Mouse (Mus musculus) kidney, postnatal 0 days (tissue): ENCODE data around the gene Fam178b. TPM values are rescaled to one million over a fixed set of nuclear protein-coding genes. Genes with fewer than 3 reads are reported as not detected.

Experiments
- ATAC-seq: fragments of 200-750 bp; cut with Nextera tagmentation; replicated peaks from 2 replicates; pipeline ENCODE4 v1.8.0; 2017; ENCODE audit warnings: low read depth, moderate number of reproducible peaks, moderate TSS enrichment, moderate library complexity; ENCODE audit not compliant: low FRiP score
- DNase-seq: peaks from one replicate; pipeline ENCODE4 v3.0.0-alpha.2; 2016; ENCODE audit warnings: low spot score
- H3K27ac ChIP-seq: fragments of 300-500 bp; sonication (generic); 2 replicates; pipeline ENCODE4 v1.5.1; 2014; ENCODE audit warnings: mild to moderate bottlenecking
- H3K27me3 ChIP-seq: fragments of 300-500 bp; sonication (generic); 2 replicates; pipeline ENCODE4 v1.6.1; 2014; ENCODE audit warnings: low read length, mixed read lengths; ENCODE audit not compliant: insufficient read depth
- H3K36me3 ChIP-seq: fragments of 300-500 bp; sonication (generic); 2 replicates; pipeline ENCODE4 v1.6.1; 2014; ENCODE audit warnings: low read length, mixed read lengths; ENCODE audit not compliant: insufficient read depth
- H3K4me1 ChIP-seq: fragments of 300-500 bp; sonication (generic); replicated peaks from 2 replicates; pipeline ENCODE4 v1.6.1; 2014; ENCODE audit warnings: antibody characterized with exemption, low read length, mixed read lengths; ENCODE audit not compliant: insufficient read depth
- H3K4me2 ChIP-seq: fragments of 300-500 bp; sonication (generic); 2 replicates; pipeline ENCODE4 v1.6.1; 2014; ENCODE audit warnings: mild to moderate bottlenecking, low read length, moderate library complexity, mixed read lengths
- H3K4me3 ChIP-seq: fragments of 300-500 bp; sonication (generic); replicated peaks from 2 replicates; pipeline ENCODE4 v1.5.1; 2014; ENCODE audit warnings: low read depth, low read length
- H3K9ac ChIP-seq: fragments of 300-500 bp; sonication (generic); 2 replicates; pipeline ENCODE4 v1.6.1; 2014; ENCODE audit warnings: low read depth, low read length
- H3K9me3 ChIP-seq: fragments of 300-500 bp; sonication (generic); replicated peaks from 2 replicates; pipeline ENCODE4 v1.6.1; 2016; ENCODE audit warnings: low read length, inconsistent platforms, mixed read lengths
- CTCF ChIP-seq: IDR thresholded peaks from 2 replicates; pipeline ENCODE4 v1.5.1; 2016; ENCODE audit warnings: antibody characterized with exemption, low read depth, mild to moderate bottlenecking, moderate library complexity
- WGBS: fragments of 180-500 bp; shearing (Covaris S2); extraction: QIAGEN DNeasy Blood & Tissue Kit; methylation state at CpG from one replicate; pipeline ENCODE4 v1.1.7; 2014; 5-methylcytosine and 5-hydroxymethylcytosine counted together
- polyA plus RNA-seq: library from polyadenylated mRNA; unstranded; fragments of >200 nt; fragmentation: Nextera tagmentation; extraction: Ambion mirVana; gene quantifications from 2 replicates; pipeline ENCODE4 v1.2.1, GENCODE M21; 2015

Fam178b gene
- polyA plus RNA-seq, 1 experiment from 2014 or later = 1.6 TPM

GRCm38 (mm10) chr1:36665165-36665723 is 17.7 kb downstream of the Fam178b start:
- Histone ChIP-seq H3K27me3 (no peaks in the 10 kb centered on the region), H3K4me1 (peaks cover 11% of the 10 kb centered on the region; the same call in 1 of the 2 replicates), H3K27ac (peak overlapping the region; percentile 75), H3K4me3 (no peak overlapping the region), H3K4me2 (no peak overlapping the region), H3K9me3 (no peaks in the 10 kb centered on the region), H3K36me3 (no peaks in the 10 kb centered on the region), H3K9ac (no peak overlapping the region)
- peak; percentile 77 for DNase-seq
- TF ChIP-seq CTCF = no peak
- WGBS = 48% methylated on average over 11 of the region's 11 CpGs
- peak; percentile 85 for ATAC-seq

GRCm38 (mm10) chr1:36664457-36664856 is 18.5 kb downstream of the Fam178b start:
- Histone ChIP-seq H3K4me3 (no peak overlapping the region), H3K36me3 (no peaks in the 10 kb centered on the region), H3K27ac (peak overlapping the region; percentile 75; the same call in 1 of the 2 replicates), H3K9me3 (no peaks in the 10 kb centered on the region), H3K9ac (no peak overlapping the region), H3K4me1 (peaks cover 11% of the 10 kb centered on the region; the same call in 1 of the 2 replicates), H3K4me2 (no peak overlapping the region), H3K27me3 (no peaks in the 10 kb centered on the region)
- DNase-seq (peak; percentile 31), ATAC-seq (no peak)
- peak; percentile 61 for TF ChIP-seq CTCF
- 67% methylated on average over 4 of the region's 4 CpGs for WGBS

- Histone ChIP-seq H3K27me3 (no peaks in the 10 kb centered on the region), H3K36me3 (no peaks in the 10 kb centered on the region), H3K4me3 (no peak overlapping the region), H3K9ac (no peak overlapping the region), H3K4me2 (no peak overlapping the region), H3K9me3 (no peaks in the 10 kb centered on the region), H3K27ac (no peak overlapping the region), H3K4me1 (no peaks in the 10 kb centered on the region)
- ATAC-seq (no peak), DNase-seq (no peak)
- WGBS = 65% methylated on average over 7 of the region's 7 CpGs
- TF ChIP-seq CTCF = no peak
Measured at GRCm38 (mm10) chr1:36658621-36659399, 24.2 kb downstream of the Fam178b start.

GRCm38 (mm10) chr1:36657658-36658415 is 25.1 kb downstream of the Fam178b start:
- DNase-seq (no peak), ATAC-seq (no peak)
- Histone ChIP-seq H3K36me3 (no peaks in the 10 kb centered on the region), H3K27me3 (no peaks in the 10 kb centered on the region), H3K27ac (no peak overlapping the region), H3K9ac (no peak overlapping the region), H3K4me2 (no peak overlapping the region), H3K4me3 (no peak overlapping the region), H3K4me1 (no peaks in the 10 kb centered on the region), H3K9me3 (no peaks in the 10 kb centered on the region)
- no peak for TF ChIP-seq CTCF
- 84% methylated on average over 4 of the region's 4 CpGs for WGBS

GRCm38 (mm10) chr1:36656233-36656632 is 26.8 kb downstream of the Fam178b start:
- no peak overlapping the region for H3K9ac ChIP-seq
- no peak overlapping the region for H3K27ac ChIP-seq
- no peak overlapping the region for H3K4me2 ChIP-seq
- H3K36me3 ChIP-seq = no peaks in the 10 kb centered on the region
- H3K9me3 ChIP-seq = no peaks in the 10 kb centered on the region
- H3K4me1 ChIP-seq = no peaks in the 10 kb centered on the region
- no peak for TF ChIP-seq CTCF
- no peak overlapping the region for H3K4me3 ChIP-seq
- 96% methylated on average over 3 of the region's 3 CpGs for WGBS
- H3K27me3 ChIP-seq = no peaks in the 10 kb centered on the region
- DNase-seq (no peak), ATAC-seq (no peak)

- WGBS = 85% methylated on average over 5 of the region's 5 CpGs
- Histone ChIP-seq H3K4me3 (no peak overlapping the region), H3K4me2 (no peak overlapping the region), H3K27me3 (no peaks in the 10 kb centered on the region), H3K27ac (no peak overlapping the region), H3K9ac (no peak overlapping the region), H3K36me3 (no peaks in the 10 kb centered on the region), H3K9me3 (no peaks in the 10 kb centered on the region), H3K4me1 (no peaks in the 10 kb centered on the region)
- no peak for TF ChIP-seq CTCF
- ATAC-seq (no peak), DNase-seq (no peak)
Measured at GRCm38 (mm10) chr1:36655039-36655438, 27.9 kb downstream of the Fam178b start.
